Mouse (Mus musculus): ENCODE measurements at regions not wholly inside any gene's neighbourhood (a gene's known extent, or its start where the extent isn't known, plus 50 kb on each side); places are given as distances from the start of the nearest gene placed in this dataset.

GRCm38 (mm10) chr5:71177316-71177715 is 81.7 kb upstream of the Gabra2 start:
- H3K9ac ChIP-seq (replicated peaks; ENCODE audit: low read depth, low read length) = no peak overlapping the region
- no peaks in the 10 kb centered on the region for H3K36me3 ChIP-seq (ENCODE audit: control insufficient read depth, insufficient read depth)
- no peak for ATAC-seq
- no peak overlapping the region for H3K4me3 ChIP-seq (replicated peaks; ENCODE audit: low read length)
- H3K4me1 ChIP-seq (replicated peaks; ENCODE audit: control insufficient read depth, insufficient read depth, low read length) = no peaks in the 10 kb centered on the region
- H3K27ac ChIP-seq (ENCODE audit: low read length) = no peak overlapping the region
- H3K27me3 ChIP-seq (replicated peaks; ENCODE audit: control insufficient read depth, insufficient read depth, low read length) = no peaks in the 10 kb centered on the region
- 42% methylated on average over 2 of the region's 2 CpGs for WGBS
- no peak overlapping the region for H3K4me2 ChIP-seq (ENCODE audit: low read length)
- H3K9me3 ChIP-seq (ENCODE audit: control insufficient read depth, low read length) = no peaks in the 10 kb centered on the region

- Histone ChIP-seq H3K36me3 (ENCODE audit: control insufficient read depth, insufficient read depth) (no peaks in the 10 kb centered on the region), H3K27ac (ENCODE audit: low read length) (no peak overlapping the region), H3K4me1 (replicated peaks; ENCODE audit: control insufficient read depth, insufficient read depth, low read length) (no peaks in the 10 kb centered on the region), H3K27me3 (replicated peaks; ENCODE audit: control insufficient read depth, insufficient read depth, low read length) (no peaks in the 10 kb centered on the region), H3K9me3 (ENCODE audit: control insufficient read depth, low read length) (no peaks in the 10 kb centered on the region), H3K4me2 (ENCODE audit: low read length) (no peak overlapping the region), H3K4me3 (replicated peaks; ENCODE audit: low read length) (no peak overlapping the region), H3K9ac (replicated peaks; ENCODE audit: low read depth, low read length) (no peak overlapping the region)
- 59% methylated on average over 4 of the region's 4 CpGs for WGBS
- no peak for ATAC-seq
Observed at GRCm38 (mm10) chr5:71170378-71170777, 74.7 kb upstream of the Gabra2 start.

Data from forebrain, embryonic 16.5 days (tissue).